Comparison of ENCODE assay signal across 9 mouse cellular contexts in the genomic region with DNA sequence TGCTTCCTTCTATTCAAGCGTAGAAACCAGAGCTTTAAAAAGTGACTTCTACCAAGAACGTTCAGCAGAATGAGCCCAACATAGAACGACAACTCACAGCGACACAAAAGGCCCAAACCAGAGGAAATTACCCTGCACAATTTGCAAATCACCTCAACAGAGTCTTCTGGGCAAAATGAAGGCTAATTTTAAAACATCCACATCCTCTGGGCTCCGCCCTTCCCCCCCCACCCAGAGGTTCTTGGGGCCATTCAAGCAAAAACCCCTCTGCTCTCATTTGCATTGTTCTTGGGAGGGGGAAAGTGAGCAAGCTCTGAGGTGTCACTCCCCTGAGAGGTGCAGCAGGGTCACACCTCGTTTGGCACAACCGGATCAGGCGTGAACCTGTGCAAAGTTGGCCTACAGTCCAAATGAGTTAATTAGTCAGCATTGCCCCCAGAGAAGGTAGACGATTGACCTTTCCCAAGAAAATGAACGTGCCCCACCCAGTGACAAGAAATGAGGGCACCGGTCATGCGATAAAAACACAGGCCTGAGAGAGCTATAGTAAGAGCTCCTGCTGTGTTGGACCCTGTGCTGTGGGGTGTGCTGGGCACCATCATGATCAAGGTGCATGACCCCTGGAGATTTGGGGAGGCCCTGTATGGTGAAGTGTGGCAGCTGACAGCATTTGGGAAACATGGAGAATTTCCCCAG.
A peak's percentile ranks its signal among the peaks of the same experiment; 100 is the strongest.
DNase-seq lines count a peak whose midpoint lies in the region; ATAC-seq lines count a peak whose summit lies in the region.
"Had no signal": no experiment of that assay in that cellular context is flagged by ENCODE, and none has a peak within 500 bp of the region (broad histone marks: within the 10 kb centered on the region; RNA-seq: fewer than 3 reads in every experiment).

No protein-coding gene starts in this region.

- H3K27me3 ChIP-seq in kidney, embryonic 15.5 days, result no peaks in the 10 kb centered on the region
- no peaks in the 10 kb centered on the region for H3K27me3 ChIP-seq in liver, embryonic 11.5 days (replicated peaks; ENCODE audit: control insufficient read depth, insufficient read depth, low read length)
- no peaks in the 10 kb centered on the region for H3K27me3 ChIP-seq in splenic B cell, adult 2 months (ENCODE audit: control insufficient read depth, insufficient read depth, low read length, poor library complexity, severe bottlenecking)
- H3K27me3 ChIP-seq: neural tube, embryonic 13.5 days had no signal

- WGBS in kidney, embryonic 15.5 days, result 33% methylated on average over 12 of the region's 12 CpGs
- 37% methylated on average over 12 of the region's 12 CpGs for WGBS in liver, embryonic 11.5 days

- 0 out of 2 replicates have a peak overlapping the region, but pooled peaks have one; percentile 20 for H3K27ac ChIP-seq in kidney, embryonic 15.5 days
- H3K27ac ChIP-seq in liver, embryonic 11.5 days (ENCODE audit: low read depth, low read length), result peak overlapping the region; percentile 97
- H3K27ac ChIP-seq: neural tube, embryonic 13.5 days had no signal

- peaks cover 37% of the 10 kb centered on the region for H3K4me1 ChIP-seq in kidney, embryonic 15.5 days
- peaks cover 66% of the 10 kb centered on the region for H3K4me1 ChIP-seq in liver, embryonic 11.5 days (replicated peaks; ENCODE audit: control insufficient read depth, insufficient read depth, low read length)

- H3K9ac ChIP-seq in kidney, embryonic 15.5 days, result no peak overlapping the region
- peak overlapping the region; percentile 74 for H3K9ac ChIP-seq in liver, embryonic 11.5 days (ENCODE audit: low read depth, low read length)
- H3K9ac ChIP-seq: neural tube, embryonic 13.5 days had no signal

- no peak for DNase-seq in kidney, postnatal 10 days
- peak; percentile 66 for DNase-seq in c-Kit-positive CD71-positive TER-119-positive erythroid progenitor cells, embryonic 14.5 days (ENCODE audit: low spot score)
- no peak for DNase-seq in liver, embryonic 11.5 days (ENCODE audit: low spot score)
- DNase-seq in splenic B cell, adult 2 months (ENCODE audit: low read depth, low spot score), result peak; percentile 95
- DNase-seq in adrenal gland, adult 8-10 months, result no peak
- DNase-seq: right cerebral cortex, postnatal 4 days had no signal

- H3K4me3 ChIP-seq in kidney, embryonic 15.5 days (replicated peaks), result no peak overlapping the region
- H3K4me3 ChIP-seq in liver, embryonic 11.5 days (ENCODE audit: low read depth, low read length), result peak overlapping the region; percentile 34; the same call in 1 of the 2 replicates
- H3K4me3 ChIP-seq: neural tube, embryonic 13.5 days had no signal

- no peaks in the 10 kb centered on the region for H3K9me3 ChIP-seq in kidney, embryonic 15.5 days (replicated peaks)
- H3K9me3 ChIP-seq in liver, embryonic 11.5 days (ENCODE audit: control insufficient read depth, low read length), result no peaks in the 10 kb centered on the region
- H3K9me3 ChIP-seq: neural tube, embryonic 13.5 days had no signal

- ATAC-seq in kidney, embryonic 15.5 days (replicated peaks; ENCODE audit: low FRiP score), result peak; percentile 47; the same call in 1 of the 2 replicates
- no peak; the same call in 1 of the 2 replicates for ATAC-seq in liver, embryonic 11.5 days (replicated peaks; ENCODE audit: low FRiP score)
- no peak for ATAC-seq in inflammation-experienced regulatory T-cells, adult 6 months

- no peaks in the 10 kb centered on the region for H3K36me3 ChIP-seq in kidney, embryonic 15.5 days
- H3K36me3 ChIP-seq in liver, embryonic 11.5 days (ENCODE audit: control insufficient read depth, insufficient read depth, low read length), result no peaks in the 10 kb centered on the region
- H3K36me3 ChIP-seq in splenic B cell, adult 2 months (ENCODE audit: control insufficient read depth, insufficient read depth, low read length, poor library complexity, severe bottlenecking), result no peaks in the 10 kb centered on the region
- H3K36me3 ChIP-seq: neural tube, embryonic 13.5 days had no signal

- H3K4me2 ChIP-seq in kidney, embryonic 15.5 days, result no peak overlapping the region
- H3K4me2 ChIP-seq in liver, embryonic 11.5 days, result peak overlapping the region; percentile 86
- H3K4me2 ChIP-seq: neural tube, embryonic 13.5 days had no signal

Comparison
In these comparisons a context has a peak if more than half of its experiments do, and no peak if none do; other contexts are left out.
1. DNase-seq: peak in c-Kit-positive CD71-positive TER-119-positive erythroid progenitor cells, embryonic 14.5 days (single experiment) and splenic B cell, adult 2 months (single experiment); none in kidney, postnatal 10 days (single experiment), liver, embryonic 11.5 days (single experiment) and adrenal gland, adult 8-10 months (single experiment).